Mouse (Mus musculus) forebrain, embryonic 16.5 days (tissue): ENCODE results near the gene Capn1. TPM values are rescaled to one million over a fixed set of nuclear protein-coding genes. Genes with fewer than 3 reads are reported as not detected.

Experiments used
- ATAC-seq: fragments of 200-750 bp; cut with Nextera tagmentation; 2 replicates; pipeline ENCODE4 v1.8.0; 2017; ENCODE audit warnings: mild to moderate bottlenecking, moderate library complexity
- H3K27ac ChIP-seq: fragments of 300-500 bp; sonication (generic); 2 replicates; pipeline ENCODE4 v1.5.1; 2014; ENCODE audit warnings: low read length, control low read depth
- H3K27me3 ChIP-seq: fragments of 300-500 bp; sonication (generic); replicated peaks from 2 replicates; pipeline ENCODE4 v1.6.1; 2014; ENCODE audit warnings: low read length; ENCODE audit not compliant: control insufficient read depth, insufficient read depth
- H3K36me3 ChIP-seq: fragments of 300-500 bp; sonication (generic); 2 replicates; pipeline ENCODE4 v1.6.1; 2014; ENCODE audit not compliant: control insufficient read depth, insufficient read depth
- H3K4me1 ChIP-seq: fragments of 300-500 bp; sonication (generic); replicated peaks from 2 replicates; pipeline ENCODE4 v1.6.1; 2014; ENCODE audit warnings: low read length; ENCODE audit not compliant: control insufficient read depth, insufficient read depth
- H3K4me2 ChIP-seq: fragments of 300-500 bp; sonication (generic); 2 replicates; pipeline ENCODE4 v1.6.1; 2014; ENCODE audit warnings: mild to moderate bottlenecking, low read length, control low read depth
- H3K4me3 ChIP-seq: fragments of 300-500 bp; sonication (generic); replicated peaks from 2 replicates; pipeline ENCODE4 v1.5.1; 2014; ENCODE audit warnings: mild to moderate bottlenecking, low read length, control low read depth
- H3K9ac ChIP-seq: fragments of 300-500 bp; sonication (generic); replicated peaks from 2 replicates; pipeline ENCODE4 v1.6.1; 2014; ENCODE audit warnings: low read depth, low read length, control low read depth
- H3K9me3 ChIP-seq: fragments of 300-500 bp; sonication (generic); 2 replicates; pipeline ENCODE4 v1.6.1; 2016; ENCODE audit warnings: low read length; ENCODE audit not compliant: control insufficient read depth
- WGBS: fragments of 180-500 bp; shearing (Covaris S2); extraction: QIAGEN DNeasy Blood & Tissue Kit; methylation state at CpG from one replicate; pipeline ENCODE4 v1.1.7; 2014; 5-methylcytosine and 5-hydroxymethylcytosine counted together
- polyA plus RNA-seq: library from polyadenylated mRNA; unstranded; fragments of >200 nt; fragmentation: Nextera tagmentation; extraction: Ambion mirVana; gene quantifications from 2 replicates; pipeline ENCODE4 v1.2.1, GENCODE M21; 2015

Capn1 gene
- polyA plus RNA-seq, 1 experiment from 2014 or later: 1.3 TPM

- H3K4me2 ChIP-seq: no peak overlapping the region
- H3K4me3 ChIP-seq: no peak overlapping the region
- H3K4me1 ChIP-seq: no peaks in the 10 kb centered on the region
- ATAC-seq: no peak
- H3K9ac ChIP-seq: no peak overlapping the region
- WGBS: 80% methylated on average over 7 of the region's 7 CpGs
- H3K27ac ChIP-seq: no peak overlapping the region
- no peaks in the 10 kb centered on the region for H3K9me3 ChIP-seq
- no peaks in the 10 kb centered on the region for H3K36me3 ChIP-seq
- H3K27me3 ChIP-seq: no peaks in the 10 kb centered on the region
Observed at GRCm38 (mm10) chr19:6023930-6024329, 8.2 kb upstream of the Capn1 start.

- Histone ChIP-seq H3K9ac (no peak overlapping the region), H3K36me3 (no peaks in the 10 kb centered on the region), H3K27me3 (no peaks in the 10 kb centered on the region), H3K4me1 (no peaks in the 10 kb centered on the region), H3K4me3 (no peak overlapping the region), H3K9me3 (no peaks in the 10 kb centered on the region), H3K27ac (no peak overlapping the region), H3K4me2 (no peak overlapping the region)
- 69% methylated on average over 8 of the region's 8 CpGs for WGBS
- no peak for ATAC-seq
Observed at GRCm38 (mm10) chr19:6023059-6023458, 7.4 kb upstream of the Capn1 start.

GRCm38 (mm10) chr19:6020276-6020675, 4.6 kb upstream of the Capn1 start:
- 61% methylated on average over 3 of the region's 3 CpGs for WGBS
- no peak overlapping the region for H3K27ac ChIP-seq
- ATAC-seq: no peak
- peaks cover 10% of the 10 kb centered on the region for H3K27me3 ChIP-seq
- no peak overlapping the region for H3K9ac ChIP-seq
- H3K4me1 ChIP-seq: peaks cover 7% of the 10 kb centered on the region
- no peak overlapping the region for H3K4me2 ChIP-seq
- H3K9me3 ChIP-seq: no peaks in the 10 kb centered on the region
- H3K4me3 ChIP-seq: no peak overlapping the region
- H3K36me3 ChIP-seq: no peaks in the 10 kb centered on the region

GRCm38 (mm10) chr19:6018142-6019089, 2.7 kb upstream of the Capn1 start:
- Histone ChIP-seq H3K36me3 (no peaks in the 10 kb centered on the region), H3K9ac (no peak overlapping the region), H3K4me3 (no peak overlapping the region), H3K4me2 (no peak overlapping the region), H3K4me1 (peaks cover 12% of the 10 kb centered on the region), H3K27ac (no peak overlapping the region), H3K27me3 (peaks cover 10% of the 10 kb centered on the region), H3K9me3 (no peaks in the 10 kb centered on the region)
- whole genome bisulfite sequencing: 27% methylated on average over 15 of the region's 15 CpGs
- ATAC-seq: no peak

GRCm38 (mm10) chr19:6016532-6016931, 835 bp upstream of the Capn1 start:
- peaks cover 12% of the 10 kb centered on the region for H3K4me1 ChIP-seq
- H3K9me3 ChIP-seq: no peaks in the 10 kb centered on the region
- H3K9ac ChIP-seq: no peak overlapping the region
- no peak overlapping the region for H3K27ac ChIP-seq
- ATAC-seq: no peak
- 39% methylated on average over 7 of the region's 7 CpGs for WGBS
- no peak overlapping the region for H3K4me3 ChIP-seq
- H3K4me2 ChIP-seq: no peak overlapping the region
- H3K36me3 ChIP-seq: no peaks in the 10 kb centered on the region
- H3K27me3 ChIP-seq: peaks cover 10% of the 10 kb centered on the region

GRCm38 (mm10) chr19:6014991-6015510, 646 bp downstream of the Capn1 start:
- under 1% methylated on average over 18 of the region's 18 CpGs for WGBS
- no peaks in the 10 kb centered on the region for H3K9me3 ChIP-seq
- H3K4me2 ChIP-seq: peak overlapping the region; percentile 77
- peaks cover 12% of the 10 kb centered on the region for H3K4me1 ChIP-seq
- no peaks in the 10 kb centered on the region for H3K36me3 ChIP-seq
- H3K27ac ChIP-seq: no peak overlapping the region
- peak; percentile 45; the same call in 1 of the 2 replicates for ATAC-seq
- peak overlapping the region; percentile 48 for H3K4me3 ChIP-seq
- peak overlapping the region; percentile 57 for H3K9ac ChIP-seq
- H3K27me3 ChIP-seq: peaks cover 10% of the 10 kb centered on the region

- peaks cover 12% of the 10 kb centered on the region for H3K4me1 ChIP-seq
- 90% methylated on average over 10 of the region's 10 CpGs for WGBS
- no peak overlapping the region for H3K9ac ChIP-seq
- no peak for ATAC-seq
- no peak overlapping the region for H3K4me3 ChIP-seq
- H3K27ac ChIP-seq: no peak overlapping the region
- H3K27me3 ChIP-seq: peaks cover 10% of the 10 kb centered on the region
- no peak overlapping the region for H3K4me2 ChIP-seq
- H3K9me3 ChIP-seq: no peaks in the 10 kb centered on the region
- no peaks in the 10 kb centered on the region for H3K36me3 ChIP-seq
Observed at GRCm38 (mm10) chr19:6013691-6014090, 2.0 kb downstream of the Capn1 start.

DNA sequence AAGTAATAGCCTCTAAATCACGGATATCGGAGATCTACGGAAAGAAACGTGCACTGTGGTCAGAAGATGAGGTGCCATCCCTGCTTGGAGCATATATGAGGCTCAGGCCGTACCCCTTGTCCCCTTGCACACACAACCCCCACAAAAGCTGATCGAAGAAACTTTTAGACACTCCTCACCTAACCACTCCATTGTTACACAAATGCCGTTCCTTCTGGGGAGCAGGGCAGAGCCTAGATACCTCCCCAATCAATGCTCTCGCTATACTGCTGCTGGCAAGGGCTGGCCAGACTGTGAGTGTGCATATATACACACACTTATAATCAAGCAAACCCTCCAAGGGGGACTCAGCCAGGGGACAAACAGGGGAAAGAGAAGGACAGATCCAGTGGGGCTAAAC, 6.6 kb downstream of the Capn1 start:
- Histone ChIP-seq H3K9ac (no peak overlapping the region), H3K27me3 (no peaks in the 10 kb centered on the region), H3K4me2 (no peak overlapping the region), H3K4me3 (no peak overlapping the region), H3K27ac (no peak overlapping the region), H3K36me3 (no peaks in the 10 kb centered on the region), H3K9me3 (no peaks in the 10 kb centered on the region), H3K4me1 (no peaks in the 10 kb centered on the region)
- no peak for ATAC-seq
- 68% methylated on average over 8 of the region's 8 CpGs for WGBS

DNA sequence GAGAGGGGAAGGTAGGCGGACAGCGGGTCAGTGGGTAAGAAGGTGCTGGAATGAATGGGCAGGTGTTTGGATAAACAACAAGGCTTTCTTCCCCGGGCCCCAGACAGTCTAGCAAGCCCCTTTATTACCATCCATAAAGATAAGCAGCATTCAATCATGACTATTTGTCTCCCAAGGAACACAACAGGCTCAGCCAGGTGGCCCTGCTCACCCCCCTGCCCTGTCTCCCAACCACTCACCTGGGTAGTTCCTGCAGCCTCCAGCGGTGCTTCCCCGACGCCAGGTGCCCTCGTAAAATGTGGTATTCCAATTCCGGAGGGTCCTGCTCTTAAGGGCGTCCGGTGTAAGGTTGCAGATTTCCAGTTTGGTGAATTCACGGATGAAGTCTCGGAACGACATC, 8.7 kb downstream of the Capn1 start:
- Histone ChIP-seq H3K4me1 (no peaks in the 10 kb centered on the region), H3K9ac (no peak overlapping the region), H3K4me3 (no peak overlapping the region), H3K27me3 (no peaks in the 10 kb centered on the region), H3K36me3 (no peaks in the 10 kb centered on the region), H3K4me2 (no peak overlapping the region), H3K27ac (no peak overlapping the region), H3K9me3 (no peaks in the 10 kb centered on the region)
- WGBS: 89% methylated on average over 13 of the region's 13 CpGs
- no peak for ATAC-seq
